Mouse (Mus musculus) limb, embryonic 13.5 days (tissue): ENCODE results near the gene Aox3. TPM values are rescaled to one million over a fixed set of nuclear protein-coding genes. Genes with fewer than 3 reads are reported as not detected.

Experiments used
- ATAC-seq: fragments of 200-750 bp; cut with Nextera tagmentation; 2 replicates; pipeline ENCODE4 v1.8.0; 2017; ENCODE audit warnings: low read depth, moderate number of reproducible peaks, moderate TSS enrichment; ENCODE audit not compliant: low FRiP score
- H3K27ac ChIP-seq: fragments of 300-500 bp; sonication (generic); 2 replicates; pipeline ENCODE4 v1.5.1; 2015; ENCODE audit warnings: inconsistent platforms, mild to moderate bottlenecking, moderate library complexity
- H3K27me3 ChIP-seq: fragments of 300-500 bp; sonication (generic); 2 replicates; pipeline ENCODE4 v1.6.1; 2015; ENCODE audit warnings: mild to moderate bottlenecking, inconsistent platforms
- H3K36me3 ChIP-seq: fragments of 300-500 bp; sonication (generic); 2 replicates; pipeline ENCODE4 v1.6.1; 2015; ENCODE audit warnings: inconsistent platforms, mild to moderate bottlenecking, moderate library complexity
- H3K4me1 ChIP-seq: fragments of 300-500 bp; sonication (generic); 2 replicates; pipeline ENCODE4 v1.6.1; 2015; ENCODE audit warnings: inconsistent platforms
- H3K4me2 ChIP-seq: fragments of 300-500 bp; sonication (generic); replicated peaks from 2 replicates; pipeline ENCODE4 v1.6.1; 2015; ENCODE audit warnings: inconsistent platforms, mild to moderate bottlenecking, moderate library complexity
- H3K4me3 ChIP-seq: fragments of 300-500 bp; sonication (generic); 2 replicates; pipeline ENCODE4 v1.5.1; 2015; ENCODE audit warnings: moderate library complexity, mild to moderate bottlenecking, inconsistent platforms
- H3K9ac ChIP-seq: fragments of 300-500 bp; sonication (generic); 2 replicates; pipeline ENCODE4 v1.6.1; 2015; ENCODE audit warnings: mild to moderate bottlenecking, inconsistent platforms
- H3K9me3 ChIP-seq: fragments of 300-500 bp; sonication (generic); 2 replicates; pipeline ENCODE4 v1.6.1; 2016; ENCODE audit warnings: inconsistent platforms
- WGBS: fragments of 180-500 bp; shearing (Covaris S2); methylation state at CpG from one replicate; pipeline ENCODE4 v1.1.7; 2015; 5-methylcytosine and 5-hydroxymethylcytosine counted together
- polyA plus RNA-seq: library from polyadenylated mRNA; unstranded; fragments of >200 nt; fragmentation: Nextera tagmentation; extraction: Ambion mirVana; gene quantifications from 2 replicates; pipeline ENCODE4 v1.2.1, GENCODE M21; 2015

Gene Aox3
- polyA plus RNA-seq, 1 experiment from 2014 or later, result 0.29 TPM

- WGBS, result 91% methylated on average over 4 of the region's 4 CpGs
- no peaks in the 10 kb centered on the region for H3K27me3 ChIP-seq
- H3K4me1 ChIP-seq, result no peaks in the 10 kb centered on the region
- no peak for ATAC-seq
- no peak overlapping the region for H3K27ac ChIP-seq
- no peaks in the 10 kb centered on the region for H3K9me3 ChIP-seq
- no peak overlapping the region for H3K4me3 ChIP-seq
- no peak overlapping the region for H3K9ac ChIP-seq
- no peaks in the 10 kb centered on the region for H3K36me3 ChIP-seq
- H3K4me2 ChIP-seq, result no peak overlapping the region
Measured at GRCm38 (mm10) chr1:58080446-58080845, 32.5 kb upstream of the Aox3 start.

- WGBS, result 83% methylated on average over 5 of the region's 5 CpGs
- ATAC-seq, result no peak
- H3K27ac ChIP-seq, result no peak overlapping the region
Measured at GRCm38 (mm10) chr1:58081356-58081755, 31.6 kb upstream of the Aox3 start.

GRCm38 (mm10) chr1:58089316-58089715 lies 23.6 kb upstream of the Aox3 start:
- H3K27ac ChIP-seq, result no peak overlapping the region
- no peaks in the 10 kb centered on the region for H3K36me3 ChIP-seq
- no peak overlapping the region for H3K4me2 ChIP-seq
- no peak overlapping the region for H3K4me3 ChIP-seq
- no peaks in the 10 kb centered on the region for H3K9me3 ChIP-seq
- ATAC-seq, result no peak
- 0 out of 2 replicates have a peak, but pooled peaks cover 12% of the 10 kb centered on the region for H3K4me1 ChIP-seq
- WGBS, result 54% methylated on average over 5 of the region's 5 CpGs
- H3K27me3 ChIP-seq, result no peaks in the 10 kb centered on the region
- no peak overlapping the region for H3K9ac ChIP-seq

More at GRCm38 (mm10) chr1:58081356-58081755, 31.6 kb upstream of the Aox3 start:
- Histone ChIP-seq H3K9me3 (no peaks in the 10 kb centered on the region), H3K4me3 (no peak overlapping the region), H3K4me1 (no peaks in the 10 kb centered on the region), H3K4me2 (no peak overlapping the region), H3K36me3 (no peaks in the 10 kb centered on the region), H3K9ac (no peak overlapping the region), H3K27me3 (no peaks in the 10 kb centered on the region)

GRCm38 (mm10) chr1:58090191-58090590 lies 22.7 kb upstream of the Aox3 start:
- Histone ChIP-seq H3K36me3 (no peaks in the 10 kb centered on the region), H3K4me2 (no peak overlapping the region), H3K4me3 (no peak overlapping the region), H3K4me1 (0 out of 2 replicates have a peak, but pooled peaks cover 12% of the 10 kb centered on the region), H3K27ac (no peak overlapping the region), H3K9me3 (no peaks in the 10 kb centered on the region), H3K9ac (no peak overlapping the region), H3K27me3 (no peaks in the 10 kb centered on the region)
- no peak; the same call in 1 of the 2 replicates for ATAC-seq
- WGBS, result 32% methylated on average over 4 of the region's 4 CpGs

GRCm38 (mm10) chr1:58091213-58091612 lies 21.7 kb upstream of the Aox3 start:
- Histone ChIP-seq H3K4me3 (no peak overlapping the region), H3K36me3 (no peaks in the 10 kb centered on the region), H3K4me2 (no peak overlapping the region), H3K27me3 (no peaks in the 10 kb centered on the region), H3K27ac (no peak overlapping the region), H3K9ac (no peak overlapping the region), H3K4me1 (0 out of 2 replicates have a peak, but pooled peaks cover 12% of the 10 kb centered on the region), H3K9me3 (no peaks in the 10 kb centered on the region)
- no peak for ATAC-seq
- WGBS, result 82% methylated on average over 3 of the region's 3 CpGs

DNA sequence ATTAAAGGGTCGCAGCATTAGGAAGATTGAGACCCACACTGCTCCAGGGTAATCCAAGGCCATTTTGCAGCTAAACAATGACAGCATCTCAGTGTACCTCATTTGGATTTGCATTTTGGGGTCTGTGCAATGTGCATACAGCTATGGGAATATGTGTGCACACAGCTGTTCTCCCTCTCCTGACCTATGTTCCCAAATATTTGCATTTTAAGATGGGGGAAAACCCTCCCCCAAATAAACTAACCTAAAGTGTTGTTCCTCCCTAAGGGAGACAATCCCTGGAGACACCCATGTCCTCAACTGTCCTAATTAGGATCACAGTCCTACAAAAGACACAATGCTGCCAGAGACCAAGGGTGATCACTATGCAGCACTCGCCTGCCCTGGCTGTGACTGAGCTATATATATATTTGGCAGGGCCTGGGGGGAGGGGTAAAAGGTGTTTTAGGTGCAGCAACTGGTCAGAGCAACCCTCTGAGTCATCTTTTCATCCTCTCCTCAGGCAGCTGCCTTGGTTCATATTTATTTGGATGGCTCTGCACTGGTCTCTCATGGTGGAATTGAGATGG lies 20.9 kb upstream of the Aox3 start:
- 75% methylated on average over 2 of the region's 2 CpGs for WGBS
- no peak for ATAC-seq
- Histone ChIP-seq H3K9me3 (no peaks in the 10 kb centered on the region), H3K9ac (no peak overlapping the region), H3K27me3 (no peaks in the 10 kb centered on the region), H3K4me1 (0 out of 2 replicates have a peak, but pooled peaks cover 12% of the 10 kb centered on the region), H3K36me3 (no peaks in the 10 kb centered on the region), H3K27ac (no peak overlapping the region), H3K4me3 (no peak overlapping the region), H3K4me2 (no peak overlapping the region)

GRCm38 (mm10) chr1:58097338-58097737 lies 15.6 kb upstream of the Aox3 start:
- no peaks in the 10 kb centered on the region for H3K9me3 ChIP-seq
- H3K27ac ChIP-seq, result no peak overlapping the region
- H3K9ac ChIP-seq, result no peak overlapping the region
- ATAC-seq, result no peak
- no peak overlapping the region for H3K4me2 ChIP-seq
- H3K36me3 ChIP-seq, result no peaks in the 10 kb centered on the region
- WGBS, result 86% methylated on average over 6 of the region's 6 CpGs
- 0 out of 2 replicates have a peak, but pooled peaks cover 3% of the 10 kb centered on the region for H3K4me1 ChIP-seq
- no peak overlapping the region for H3K4me3 ChIP-seq
- no peaks in the 10 kb centered on the region for H3K27me3 ChIP-seq

- 0 out of 2 replicates have a peak, but pooled peaks cover 3% of the 10 kb centered on the region for H3K4me1 ChIP-seq
- H3K4me3 ChIP-seq, result no peak overlapping the region
- no peaks in the 10 kb centered on the region for H3K9me3 ChIP-seq
- no peak overlapping the region for H3K4me2 ChIP-seq
- H3K36me3 ChIP-seq, result no peaks in the 10 kb centered on the region
- no peak overlapping the region for H3K9ac ChIP-seq
- ATAC-seq, result no peak
- no peaks in the 10 kb centered on the region for H3K27me3 ChIP-seq
- H3K27ac ChIP-seq, result no peak overlapping the region
Measured at GRCm38 (mm10) chr1:58099119-58099518, 13.8 kb upstream of the Aox3 start.

DNA sequence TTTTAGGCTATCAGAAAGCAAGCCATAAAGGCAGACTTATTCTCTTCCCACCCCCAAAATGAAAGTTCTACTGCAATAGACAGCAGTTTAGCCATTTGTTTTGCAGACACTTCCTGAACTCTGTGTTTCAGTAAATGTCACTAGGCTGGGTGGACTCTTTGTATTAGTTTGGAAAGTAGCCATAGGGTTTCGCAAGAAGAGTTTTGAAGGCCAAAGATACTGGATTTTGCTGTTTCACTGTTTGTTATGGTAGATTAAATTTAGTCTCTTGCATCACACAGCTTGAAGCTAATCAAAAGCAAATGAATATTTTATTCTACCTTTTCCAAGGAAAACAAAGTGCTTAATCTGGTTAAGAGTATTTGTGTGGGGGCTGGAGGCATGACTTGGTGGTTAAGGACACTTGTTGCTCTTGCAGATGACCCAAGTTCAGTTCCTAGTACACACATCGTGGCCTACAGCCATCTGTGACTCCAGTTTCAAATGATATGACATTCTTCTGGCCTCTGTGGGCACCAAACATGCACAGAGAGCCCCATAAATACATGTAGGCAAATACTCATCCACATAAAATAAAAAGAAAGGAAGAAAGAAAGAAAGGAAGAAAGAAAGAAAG lies 11.3 kb upstream of the Aox3 start:
- no peak overlapping the region for H3K27ac ChIP-seq
- no peak overlapping the region for H3K4me3 ChIP-seq
- H3K9me3 ChIP-seq, result no peaks in the 10 kb centered on the region
- no peak for ATAC-seq
- no peak overlapping the region for H3K9ac ChIP-seq
- H3K36me3 ChIP-seq, result no peaks in the 10 kb centered on the region
- no peaks in the 10 kb centered on the region for H3K27me3 ChIP-seq
- H3K4me2 ChIP-seq, result no peak overlapping the region
- WGBS, result 79% methylated on average over 2 of the region's 2 CpGs
- H3K4me1 ChIP-seq, result 0 out of 2 replicates have a peak, but pooled peaks cover 3% of the 10 kb centered on the region

DNA sequence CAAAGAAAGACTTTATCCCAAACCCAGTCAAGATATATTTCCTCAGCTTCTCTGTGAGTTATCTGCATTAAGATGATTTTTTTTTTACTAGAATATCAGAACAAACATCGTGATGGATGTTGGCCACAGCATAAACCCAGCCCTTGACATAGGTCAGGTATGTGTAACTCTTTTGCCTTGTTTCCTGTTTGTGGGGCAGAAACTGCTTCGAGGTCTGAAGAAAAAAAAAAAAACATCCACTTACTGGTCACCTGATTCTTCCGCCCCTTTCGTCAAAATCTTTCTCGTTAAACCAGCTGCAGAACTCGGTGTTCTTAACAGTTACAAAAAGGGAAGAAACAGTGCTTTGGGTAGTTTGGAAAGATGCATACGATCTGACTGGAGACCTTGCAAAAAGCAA lies 10.4 kb upstream of the Aox3 start:
- Histone ChIP-seq H3K27me3 (no peaks in the 10 kb centered on the region), H3K4me2 (no peak overlapping the region), H3K9me3 (no peaks in the 10 kb centered on the region), H3K9ac (no peak overlapping the region), H3K36me3 (no peaks in the 10 kb centered on the region), H3K27ac (no peak overlapping the region), H3K4me1 (0 out of 2 replicates have a peak, but pooled peaks cover 3% of the 10 kb centered on the region), H3K4me3 (no peak overlapping the region)
- 47% methylated on average over 7 of the region's 7 CpGs for WGBS
- ATAC-seq, result no peak

DNA sequence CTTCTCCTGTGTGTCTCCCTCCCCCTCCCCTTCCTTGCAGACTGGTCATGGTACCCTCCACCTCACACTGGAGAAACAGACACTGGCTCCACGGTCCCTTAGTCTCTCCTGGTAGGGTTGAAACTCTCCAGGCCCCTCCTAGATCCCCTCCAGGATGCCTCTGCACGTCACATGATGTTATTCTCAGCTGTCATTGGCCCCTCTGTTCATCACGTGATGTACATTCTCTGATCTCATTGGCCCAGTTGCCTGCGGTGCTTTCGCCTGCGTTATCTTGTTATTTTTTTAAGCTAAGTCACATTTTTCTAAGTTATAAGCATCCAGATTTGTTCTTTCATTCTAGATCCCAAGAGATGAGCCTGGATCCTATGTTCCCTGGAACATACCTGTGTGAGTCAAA lies 7.2 kb upstream of the Aox3 start:
- no peaks in the 10 kb centered on the region for H3K27me3 ChIP-seq
- no peak overlapping the region for H3K4me3 ChIP-seq
- H3K36me3 ChIP-seq, result no peaks in the 10 kb centered on the region
- H3K27ac ChIP-seq, result no peak overlapping the region
- no peak overlapping the region for H3K4me2 ChIP-seq
- H3K9ac ChIP-seq, result no peak overlapping the region
- H3K4me1 ChIP-seq, result no peaks in the 10 kb centered on the region
- ATAC-seq, result no peak
- H3K9me3 ChIP-seq, result no peaks in the 10 kb centered on the region
- 79% methylated on average over 6 of the region's 6 CpGs for WGBS

DNA sequence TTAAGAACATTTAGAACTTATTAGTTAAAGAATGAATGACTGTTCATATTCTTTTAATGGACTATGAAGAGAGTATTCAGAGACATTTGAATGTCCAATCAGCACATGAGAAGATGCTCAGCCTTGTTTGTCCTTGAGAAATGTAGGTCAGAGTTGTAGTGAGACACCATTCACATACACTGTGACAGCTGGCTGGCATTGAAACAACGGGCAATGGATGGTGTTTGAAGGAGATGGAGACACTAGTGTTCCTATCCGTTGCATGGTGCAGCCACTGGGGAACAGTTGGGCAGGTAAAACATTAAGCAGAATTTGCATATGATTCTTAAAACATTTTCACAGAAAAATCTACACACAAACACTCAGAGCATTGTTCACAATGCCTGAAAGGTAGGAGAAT lies 5.9 kb upstream of the Aox3 start:
- H3K36me3 ChIP-seq, result no peaks in the 10 kb centered on the region
- no peak overlapping the region for H3K9ac ChIP-seq
- H3K4me3 ChIP-seq, result no peak overlapping the region
- no peaks in the 10 kb centered on the region for H3K27me3 ChIP-seq
- WGBS, result 81% methylated on average over 2 of the region's 2 CpGs
- H3K9me3 ChIP-seq, result no peaks in the 10 kb centered on the region
- H3K27ac ChIP-seq, result no peak overlapping the region
- no peaks in the 10 kb centered on the region for H3K4me1 ChIP-seq
- no peak for ATAC-seq
- H3K4me2 ChIP-seq, result no peak overlapping the region

GRCm38 (mm10) chr1:58110241-58110640 lies 2.7 kb upstream of the Aox3 start:
- Histone ChIP-seq H3K4me2 (no peak overlapping the region), H3K4me3 (no peak overlapping the region), H3K36me3 (no peaks in the 10 kb centered on the region), H3K27ac (no peak overlapping the region), H3K4me1 (no peaks in the 10 kb centered on the region), H3K27me3 (no peaks in the 10 kb centered on the region), H3K9me3 (no peaks in the 10 kb centered on the region), H3K9ac (no peak overlapping the region)
- WGBS, result 97% methylated on average over 5 of the region's 5 CpGs
- ATAC-seq, result no peak
